Mouse (Mus musculus) hindbrain, embryonic 10.5 days (tissue): ENCODE data around the gene Opa3. TPM values are rescaled to one million over a fixed set of nuclear protein-coding genes. Genes with fewer than 3 reads are reported as not detected.

Source experiments
- DNase-seq: peaks from one replicate; pipeline ENCODE4 v3.0.0-alpha.2; 2017; ENCODE audit warnings: low spot score
- H3K27ac ChIP-seq: fragments of 300-500 bp; sonication (generic); 2 replicates; pipeline ENCODE4 v1.5.1; 2016; ENCODE audit warnings: mild to moderate bottlenecking, moderate library complexity
- H3K27me3 ChIP-seq: fragments of 300-500 bp; sonication (generic); 2 replicates; pipeline ENCODE4 v1.6.1; 2016; ENCODE audit warnings: mild to moderate bottlenecking; ENCODE audit not compliant: poor library complexity, insufficient read depth, severe bottlenecking
- H3K36me3 ChIP-seq: fragments of 300-500 bp; sonication (generic); 2 replicates; pipeline ENCODE4 v1.6.1; 2016; ENCODE audit warnings: mild to moderate bottlenecking, moderate library complexity
- H3K4me1 ChIP-seq: fragments of 300-500 bp; sonication (generic); replicated peaks from 2 replicates; pipeline ENCODE4 v1.6.1; 2016; ENCODE audit warnings: mild to moderate bottlenecking
- H3K4me3 ChIP-seq: fragments of 300-500 bp; sonication (generic); 2 replicates; pipeline ENCODE4 v1.5.1; 2016; ENCODE audit warnings: mild to moderate bottlenecking, moderate library complexity
- H3K9me3 ChIP-seq: fragments of 300-500 bp; sonication (generic); 2 replicates; pipeline ENCODE4 v1.6.1; 2016; ENCODE audit warnings: mild to moderate bottlenecking, moderate library complexity
- WGBS: fragments of 180-500 bp; shearing (Covaris S2); methylation state at CpG from one replicate; pipeline ENCODE4 v1.1.7; 2016; 5-methylcytosine and 5-hydroxymethylcytosine counted together
- polyA plus RNA-seq: library from polyadenylated mRNA; unstranded; fragments of >200 nt; fragmentation: Nextera tagmentation; extraction: Ambion mirVana; gene quantifications from 2 replicates; pipeline ENCODE4 v1.2.1, GENCODE M21; 2016

Opa3 gene
- polyA plus RNA-seq = 47.8 and 51.1 TPM in 2 replicates

DNA sequence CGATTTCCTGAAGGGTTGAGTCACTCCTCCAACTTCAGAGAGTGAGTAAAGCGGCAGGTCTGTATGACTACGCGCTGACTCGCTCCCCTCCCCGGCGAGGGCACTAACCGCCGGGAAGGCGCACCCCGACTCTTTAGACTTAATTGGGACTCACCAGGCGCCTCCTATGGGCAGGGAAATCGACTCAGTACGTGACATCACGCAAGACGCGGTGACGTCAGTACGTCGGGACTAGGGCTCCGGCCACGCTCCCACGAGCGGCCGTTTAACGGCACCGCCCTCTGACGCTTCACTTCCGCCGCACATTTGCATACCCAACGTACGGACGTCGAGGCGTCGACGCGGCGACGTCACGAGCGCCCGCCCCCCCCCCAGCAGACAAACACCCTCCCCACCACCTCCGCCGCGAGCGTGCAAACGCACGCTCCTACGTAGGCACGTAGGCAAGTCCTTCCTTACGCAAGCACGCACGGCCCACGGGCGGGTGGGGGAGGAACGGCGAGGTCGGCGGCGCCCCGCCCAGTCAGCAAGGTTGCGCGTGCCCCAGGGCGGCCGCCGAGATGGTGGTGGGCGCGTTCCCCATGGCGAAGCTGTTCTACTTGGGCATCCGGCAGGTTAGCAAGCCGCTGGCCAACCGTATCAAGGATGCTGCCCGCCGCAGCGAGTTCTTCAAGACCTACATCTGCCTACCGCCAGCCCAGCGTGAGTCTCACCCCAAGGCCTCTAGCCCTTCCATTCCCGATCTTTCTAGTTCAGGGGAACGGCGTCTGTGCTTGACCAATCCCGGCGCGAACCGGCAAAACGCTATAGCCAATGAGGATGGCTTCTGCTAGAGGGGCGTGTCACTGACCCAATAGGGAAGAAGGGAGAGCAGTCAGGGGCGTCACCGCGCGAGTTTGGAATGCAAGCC is at the start of gene Opa3:
TSS of gene Opa3 (plus strand) at position 452 of the 910 bp plus-strand sequence.
- Histone ChIP-seq H3K27ac (peak within 1 kb of the TSS; percentile 95), H3K27me3 (no peaks in the 10 kb centered on the region), H3K9me3 (no peaks in the 10 kb centered on the region), H3K36me3 (peaks cover 37% of the 10 kb centered on the region), H3K4me1 (peaks cover 23% of the 10 kb centered on the region), H3K4me3 (peak within 1 kb of the TSS; percentile 72)
- WGBS = under 1% methylated on average over 91 of the region's 91 CpGs
- DNase-seq = peak; percentile 100

DNA sequence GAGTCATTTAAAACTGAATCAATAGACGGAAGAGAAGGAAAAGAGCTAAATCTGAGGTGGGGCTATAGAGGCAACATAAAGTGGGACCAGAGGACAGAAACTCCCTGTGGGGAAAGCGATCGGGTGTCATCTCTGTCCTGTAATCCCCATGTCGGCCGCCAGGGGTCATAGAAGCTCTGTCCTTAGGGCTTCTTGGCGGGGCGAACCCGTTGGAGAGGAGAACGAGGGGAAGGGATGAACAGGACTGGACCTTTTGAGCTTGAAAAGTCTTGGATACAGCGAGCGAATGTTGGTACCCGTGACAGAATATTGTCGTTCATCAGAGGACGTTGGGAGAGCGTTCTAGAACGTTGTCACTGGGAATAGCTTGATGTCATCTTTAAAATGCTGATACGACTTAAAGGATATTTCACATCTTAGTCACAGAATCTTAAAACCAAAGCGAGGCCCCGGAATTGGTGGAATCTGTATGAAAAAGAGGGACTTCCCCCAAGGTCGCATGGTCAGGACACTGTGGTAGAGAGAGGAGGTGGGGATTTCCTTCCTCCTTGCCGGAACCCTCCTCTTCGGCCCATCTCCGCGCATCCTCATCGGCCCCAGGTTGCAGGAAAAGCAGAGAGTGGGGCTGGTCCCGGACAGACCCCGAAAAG is 49.6 kb upstream of the Opa3 start:
- Histone ChIP-seq H3K27ac (no peak overlapping the region), H3K36me3 (peaks cover 3% of the 10 kb centered on the region; the same call in 1 of the 2 replicates), H3K4me1 (peaks cover 58% of the 10 kb centered on the region), H3K4me3 (peak overlapping the region; percentile 39), H3K9me3 (0 out of 2 replicates have a peak, but pooled peaks cover 4% of the 10 kb centered on the region), H3K27me3 (peaks cover 66% of the 10 kb centered on the region)
- peak; percentile 78 for DNase-seq
- WGBS = 4% methylated on average over 27 of the region's 27 CpGs

DNA sequence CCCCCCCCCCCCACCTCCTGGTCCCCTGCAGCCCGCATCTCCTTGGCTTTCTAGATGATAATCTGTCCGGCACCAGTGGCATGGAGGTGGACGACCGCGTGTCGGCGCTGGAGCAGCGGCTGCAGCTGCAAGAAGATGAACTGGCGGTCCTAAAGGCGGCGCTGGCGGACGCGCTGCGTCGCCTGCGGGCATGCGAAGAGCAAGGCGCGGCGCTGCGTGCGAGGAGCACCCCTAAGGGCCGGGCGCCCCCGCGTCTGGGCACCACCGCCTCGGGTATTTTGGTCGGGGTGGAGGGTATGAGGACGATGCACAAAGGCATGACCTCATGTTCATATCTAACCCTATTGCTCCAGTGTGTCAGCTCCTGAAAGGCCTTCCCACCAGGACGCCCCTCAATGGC is 49.0 kb upstream of the Opa3 start:
- DNase-seq = peak; percentile 81
- Histone ChIP-seq H3K27me3 (peaks cover 66% of the 10 kb centered on the region), H3K27ac (0 out of 2 replicates have a peak overlapping the region, but pooled peaks have one; percentile 57), H3K4me3 (peak overlapping the region; percentile 39), H3K9me3 (0 out of 2 replicates have a peak, but pooled peaks cover 4% of the 10 kb centered on the region), H3K4me1 (peaks cover 58% of the 10 kb centered on the region), H3K36me3 (peaks cover 8% of the 10 kb centered on the region; the same call in 1 of the 2 replicates)
- under 1% methylated on average over 32 of the region's 32 CpGs for WGBS

DNA sequence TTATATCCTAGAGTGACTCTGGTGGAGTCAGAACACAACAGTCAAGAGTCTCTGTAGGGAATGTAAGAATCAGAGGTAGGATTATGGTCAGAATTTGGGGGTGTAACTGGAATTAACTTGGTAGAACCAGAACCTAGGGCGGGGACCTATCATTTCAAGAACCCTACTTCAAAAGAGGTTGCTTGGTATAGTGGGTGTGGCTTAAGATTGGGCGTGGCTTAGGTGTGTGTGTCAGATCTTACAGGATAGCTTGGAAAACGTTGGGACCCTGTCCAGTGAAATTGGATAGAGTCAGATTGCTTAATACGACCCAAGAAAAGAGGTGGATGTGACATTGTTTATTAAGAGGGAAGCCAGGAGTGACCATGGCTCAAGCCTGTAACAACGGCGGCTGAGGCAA is 48.2 kb upstream of the Opa3 start:
- DNase-seq = no peak
- peaks cover 61% of the 10 kb centered on the region for H3K27me3 ChIP-seq

DNA sequence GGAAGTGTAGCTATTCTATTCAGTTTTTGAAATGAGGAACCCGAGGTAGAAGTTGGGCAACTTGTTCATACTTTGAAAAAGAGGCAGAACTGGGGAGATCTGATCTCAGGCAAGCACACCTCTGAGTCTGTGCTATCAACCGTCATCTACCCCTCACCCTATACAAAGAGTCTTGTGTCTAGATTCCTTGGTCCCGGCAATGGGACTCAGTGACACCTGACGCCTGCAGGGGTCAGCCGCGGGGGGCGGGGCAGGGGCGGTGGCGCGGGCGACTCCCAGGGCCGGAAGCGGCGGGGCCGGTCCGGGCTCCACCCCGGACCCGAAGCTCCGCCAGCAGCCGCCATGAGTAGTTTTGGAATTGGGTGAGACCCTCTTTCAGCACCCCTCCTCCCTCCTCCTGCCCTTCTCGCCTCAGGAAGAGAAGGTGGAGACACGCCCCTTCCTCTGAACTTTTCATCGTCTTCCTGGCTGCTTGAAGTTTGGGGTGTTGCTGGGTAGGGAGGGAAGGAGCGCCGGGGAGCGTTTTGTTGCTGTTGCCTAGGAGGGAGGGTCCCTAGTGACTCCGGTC is 47.2 kb upstream of the Opa3 start:
- Histone ChIP-seq H3K4me1 (peaks cover 58% of the 10 kb centered on the region), H3K27me3 (peaks cover 52% of the 10 kb centered on the region), H3K27ac (peak overlapping the region; percentile 80), H3K4me3 (peak overlapping the region; percentile 63), H3K9me3 (0 out of 2 replicates have a peak, but pooled peaks cover 4% of the 10 kb centered on the region), H3K36me3 (peaks cover 18% of the 10 kb centered on the region)
- DNase-seq = peak; percentile 70
- 2% methylated on average over 27 of the region's 27 CpGs for WGBS

More for the DNA sequence above, 48.2 kb upstream of the Opa3 start:
- peaks cover 13% of the 10 kb centered on the region; the same call in 1 of the 2 replicates for H3K36me3 ChIP-seq
- WGBS = 39% methylated on average over 6 of the region's 6 CpGs
- peak overlapping the region; percentile 39 for H3K4me3 ChIP-seq
- no peak overlapping the region for H3K27ac ChIP-seq
- H3K4me1 ChIP-seq = peaks cover 62% of the 10 kb centered on the region
- 0 out of 2 replicates have a peak, but pooled peaks cover 4% of the 10 kb centered on the region for H3K9me3 ChIP-seq

DNA sequence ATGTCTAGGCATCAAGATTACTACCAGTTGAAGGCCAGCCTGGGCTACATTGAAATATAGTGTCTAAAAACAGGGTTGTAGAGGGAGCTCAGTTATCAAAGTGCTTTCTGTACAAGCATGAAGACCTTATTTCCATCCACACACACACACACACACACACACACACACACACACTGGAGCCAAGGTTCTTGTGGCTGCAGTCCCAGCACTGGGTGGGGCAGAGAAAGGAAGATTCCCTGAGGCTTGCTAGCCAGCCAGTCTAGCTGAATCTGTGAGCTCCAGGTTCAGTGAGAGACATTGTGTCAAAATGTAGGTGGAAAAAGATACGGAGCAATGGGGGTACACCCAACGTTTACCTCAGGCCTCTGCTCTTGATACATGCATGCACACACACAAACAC is 43.9 kb upstream of the Opa3 start:
- peaks cover 45% of the 10 kb centered on the region for H3K36me3 ChIP-seq
- H3K27me3 ChIP-seq = peaks cover 19% of the 10 kb centered on the region
- H3K27ac ChIP-seq = no peak overlapping the region
- no peak for DNase-seq
- WGBS = 82% methylated on average over 2 of the region's 2 CpGs
- no peak overlapping the region for H3K4me3 ChIP-seq
- H3K4me1 ChIP-seq = peaks cover 31% of the 10 kb centered on the region
- no peaks in the 10 kb centered on the region for H3K9me3 ChIP-seq

DNA sequence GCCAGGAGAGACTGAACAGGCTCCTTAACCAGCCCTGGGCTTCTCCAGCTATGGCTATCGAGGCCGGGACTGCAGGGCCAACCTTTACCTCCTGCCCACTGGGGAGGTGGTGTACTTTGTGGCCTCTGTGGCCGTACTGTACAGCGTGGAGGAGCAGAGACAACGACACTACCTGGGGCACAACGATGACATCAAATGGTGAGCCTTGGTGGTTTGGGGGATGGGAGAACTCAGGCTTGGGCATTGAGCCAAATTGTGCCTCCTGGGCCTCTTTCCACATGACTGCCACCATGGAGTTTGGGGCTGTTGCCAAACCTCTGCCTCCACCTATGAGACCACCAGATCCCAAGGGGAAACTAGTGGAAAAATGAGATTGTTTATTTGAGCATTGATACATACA is 43.4 kb upstream of the Opa3 start:
- H3K9me3 ChIP-seq = no peaks in the 10 kb centered on the region
- H3K27me3 ChIP-seq = peaks cover 14% of the 10 kb centered on the region
- DNase-seq = no peak
- peaks cover 47% of the 10 kb centered on the region for H3K36me3 ChIP-seq
- H3K27ac ChIP-seq = no peak overlapping the region
- H3K4me3 ChIP-seq = no peak overlapping the region
- 86% methylated on average over 6 of the region's 6 CpGs for WGBS
- peaks cover 26% of the 10 kb centered on the region for H3K4me1 ChIP-seq

DNA sequence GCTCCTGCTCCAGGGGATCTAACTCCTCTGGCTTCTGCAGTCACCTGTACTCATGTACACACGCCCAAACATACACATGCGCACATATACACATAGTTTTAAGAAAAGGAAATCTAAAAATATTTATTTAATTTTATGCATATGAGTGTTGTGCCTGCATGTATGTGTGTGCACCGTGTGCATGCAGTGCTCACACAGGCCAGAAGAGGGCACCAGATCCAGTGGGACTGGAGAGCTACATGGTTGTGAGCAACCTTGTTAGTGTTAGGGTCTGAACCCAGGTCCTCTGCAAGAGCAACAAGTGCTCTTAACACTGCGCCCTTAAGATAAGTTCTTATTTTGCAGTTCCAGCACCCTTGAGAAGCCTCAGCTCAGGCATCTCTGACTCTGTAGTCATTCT is 33.5 kb upstream of the Opa3 start:
- H3K9me3 ChIP-seq = peaks cover 16% of the 10 kb centered on the region
- H3K4me1 ChIP-seq = 0 out of 2 replicates have a peak, but pooled peaks cover 3% of the 10 kb centered on the region
- no peak overlapping the region for H3K4me3 ChIP-seq
- no peak for DNase-seq
- no peak overlapping the region for H3K27ac ChIP-seq
- WGBS = 95% methylated on average over 4 of the region's 4 CpGs
- H3K27me3 ChIP-seq = no peaks in the 10 kb centered on the region
- H3K36me3 ChIP-seq = peaks cover 87% of the 10 kb centered on the region

DNA sequence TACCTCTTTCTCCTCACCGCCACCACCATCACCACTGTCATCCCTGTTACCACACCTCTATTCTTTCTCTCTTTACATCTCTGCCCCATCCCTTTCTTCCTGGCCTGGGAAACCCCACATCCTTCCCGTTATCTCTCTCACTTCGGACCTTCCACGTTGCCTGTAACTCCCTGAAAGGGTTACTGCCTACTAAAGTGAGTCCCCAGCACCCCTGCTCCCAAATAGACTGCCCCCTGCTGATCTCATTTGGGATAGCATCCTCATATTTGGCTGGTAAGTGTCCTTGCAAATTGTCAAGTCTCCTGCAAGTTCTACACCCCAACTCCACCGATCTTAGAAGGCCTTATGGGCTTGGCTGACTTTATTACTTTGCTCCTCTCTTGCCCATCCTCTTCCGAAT is 31.5 kb upstream of the Opa3 start:
- no peak for DNase-seq
- peaks cover 11% of the 10 kb centered on the region for H3K9me3 ChIP-seq
- H3K36me3 ChIP-seq = peaks cover 83% of the 10 kb centered on the region
- H3K4me3 ChIP-seq = no peak overlapping the region
- no peaks in the 10 kb centered on the region for H3K27me3 ChIP-seq
- 64% methylated on average over 6 of the region's 6 CpGs for WGBS
- H3K4me1 ChIP-seq = no peaks in the 10 kb centered on the region
- H3K27ac ChIP-seq = no peak overlapping the region

DNA sequence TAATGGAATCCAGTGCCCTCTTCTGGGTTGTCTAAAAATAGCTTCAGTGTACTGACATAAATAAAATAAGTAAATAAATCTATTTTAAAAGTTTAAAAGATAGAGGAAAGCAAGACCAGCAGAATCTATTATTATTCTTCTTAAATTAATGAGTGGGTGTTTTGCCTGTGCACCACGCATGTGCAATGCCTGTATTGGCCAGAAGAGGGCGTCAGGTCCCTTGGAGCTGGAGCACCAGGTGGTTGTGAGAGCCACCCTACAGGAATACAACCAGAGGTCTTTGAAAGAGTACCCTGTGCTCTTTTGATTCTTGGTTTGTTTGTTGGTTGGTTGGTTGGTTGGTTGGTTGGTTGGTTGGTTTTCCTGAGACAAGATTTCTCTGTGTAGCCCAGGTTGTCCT is 30.1 kb upstream of the Opa3 start:
- H3K36me3 ChIP-seq = peaks cover 85% of the 10 kb centered on the region

DNA sequence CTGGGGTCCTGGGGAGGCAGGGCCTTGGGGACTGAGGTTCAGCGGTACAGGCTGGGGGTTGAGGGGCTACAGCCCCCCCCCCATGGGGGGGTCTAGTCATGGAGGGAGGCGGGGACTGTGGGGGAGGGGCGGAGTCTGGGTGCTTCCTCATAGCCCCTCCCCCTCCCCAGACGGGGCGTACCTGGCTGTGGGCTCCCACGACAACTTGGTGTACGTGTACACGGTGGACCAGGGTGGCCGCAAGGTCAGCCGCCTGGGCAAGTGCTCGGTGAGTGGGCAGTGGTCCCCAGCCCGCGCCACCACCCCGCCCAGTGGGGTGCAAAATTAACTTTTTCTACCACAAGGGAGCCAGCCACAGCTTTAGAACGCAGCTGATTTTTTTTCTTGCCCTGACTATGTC is 26.5 kb upstream of the Opa3 start:
- Histone ChIP-seq H3K27ac (no peak overlapping the region), H3K36me3 (peaks cover 79% of the 10 kb centered on the region), H3K4me1 (no peaks in the 10 kb centered on the region), H3K9me3 (no peaks in the 10 kb centered on the region), H3K4me3 (no peak overlapping the region), H3K27me3 (no peaks in the 10 kb centered on the region)
- no peak for DNase-seq
- 70% methylated on average over 15 of the region's 15 CpGs for WGBS

More for the DNA sequence above, 30.1 kb upstream of the Opa3 start:
- peak; percentile 29 for DNase-seq
- Histone ChIP-seq H3K27ac (no peak overlapping the region), H3K9me3 (peaks cover 11% of the 10 kb centered on the region), H3K27me3 (no peaks in the 10 kb centered on the region), H3K4me3 (no peak overlapping the region), H3K4me1 (no peaks in the 10 kb centered on the region)
- 30% methylated on average over 2 of the region's 2 CpGs for WGBS

DNA sequence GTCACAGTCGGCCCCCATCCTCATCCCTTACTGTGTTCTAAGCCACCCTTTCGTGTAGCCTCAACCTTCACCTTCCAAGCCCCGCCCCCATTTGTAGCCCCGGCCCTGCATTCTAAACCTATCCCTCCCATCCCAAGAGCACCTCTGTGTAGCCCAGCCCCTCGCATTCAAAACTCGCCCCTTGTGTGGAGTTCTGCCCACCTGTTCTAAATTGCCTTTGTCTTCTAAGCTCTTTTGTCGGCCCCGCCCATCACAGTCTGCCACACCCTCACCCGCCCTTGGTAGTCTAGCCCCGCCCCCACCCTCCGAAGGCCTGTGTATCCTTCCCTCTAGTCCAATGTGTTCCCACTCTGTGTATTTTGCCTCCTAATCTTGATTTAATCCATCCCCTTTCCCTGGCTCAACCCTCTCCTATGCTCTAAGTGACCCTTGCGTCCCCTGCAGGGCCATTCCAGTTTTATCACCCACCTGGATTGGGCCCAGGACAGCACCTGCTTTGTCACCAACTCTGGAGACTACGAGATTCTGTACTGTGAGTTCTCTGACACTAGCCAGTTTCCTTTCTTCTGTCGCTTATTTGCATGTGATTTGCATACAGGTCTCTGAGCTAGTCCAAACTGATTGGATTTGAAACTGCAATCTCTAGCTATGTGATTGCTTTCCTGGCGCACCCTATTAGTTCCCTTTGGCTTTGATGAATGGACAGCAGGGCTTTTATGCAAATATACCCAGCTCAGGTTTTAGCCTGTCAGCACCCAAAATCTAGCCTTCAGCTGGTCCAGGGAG is 25.9 kb upstream of the Opa3 start:
- no peaks in the 10 kb centered on the region for H3K4me1 ChIP-seq
- H3K27me3 ChIP-seq = no peaks in the 10 kb centered on the region
- WGBS = 62% methylated on average over 15 of the region's 15 CpGs
- no peak for DNase-seq
- H3K4me3 ChIP-seq = no peak overlapping the region
- H3K9me3 ChIP-seq = no peaks in the 10 kb centered on the region
- peaks cover 73% of the 10 kb centered on the region for H3K36me3 ChIP-seq
- H3K27ac ChIP-seq = no peak overlapping the region
